Mouse (Mus musculus): Measurements from ENCODE around the gene Rhoa. TPM values are rescaled to one million over a fixed set of nuclear protein-coding genes. Genes with fewer than 3 reads are reported as not detected.
A peak's percentile ranks its signal among the peaks of the same experiment; 100 is the strongest.

The Rhoa gene
- total RNA-seq, 4 experiments from 2014 or later: 196 to 229 (median 224) TPM

DNA sequence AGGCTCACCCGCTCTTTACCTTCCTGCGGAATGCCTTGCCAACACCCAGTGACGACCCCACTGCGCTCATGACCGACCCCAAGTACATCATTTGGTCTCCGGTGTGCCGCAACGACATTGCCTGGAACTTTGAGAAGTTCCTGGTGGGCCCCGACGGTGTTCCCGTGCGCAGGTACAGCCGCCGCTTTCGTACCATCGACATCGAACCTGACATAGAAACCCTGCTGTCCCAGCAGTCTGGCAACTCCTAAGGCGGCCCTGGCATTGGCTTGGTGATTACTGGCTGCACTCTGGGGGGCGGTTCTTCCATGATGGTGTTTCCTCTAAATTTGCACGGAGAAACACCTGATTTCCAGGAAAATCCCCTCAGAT is 33.9 kb downstream of the Rhoa start:
- peak; percentile 13 for DNase-seq (ENCODE audit: low spot score)

DNA sequence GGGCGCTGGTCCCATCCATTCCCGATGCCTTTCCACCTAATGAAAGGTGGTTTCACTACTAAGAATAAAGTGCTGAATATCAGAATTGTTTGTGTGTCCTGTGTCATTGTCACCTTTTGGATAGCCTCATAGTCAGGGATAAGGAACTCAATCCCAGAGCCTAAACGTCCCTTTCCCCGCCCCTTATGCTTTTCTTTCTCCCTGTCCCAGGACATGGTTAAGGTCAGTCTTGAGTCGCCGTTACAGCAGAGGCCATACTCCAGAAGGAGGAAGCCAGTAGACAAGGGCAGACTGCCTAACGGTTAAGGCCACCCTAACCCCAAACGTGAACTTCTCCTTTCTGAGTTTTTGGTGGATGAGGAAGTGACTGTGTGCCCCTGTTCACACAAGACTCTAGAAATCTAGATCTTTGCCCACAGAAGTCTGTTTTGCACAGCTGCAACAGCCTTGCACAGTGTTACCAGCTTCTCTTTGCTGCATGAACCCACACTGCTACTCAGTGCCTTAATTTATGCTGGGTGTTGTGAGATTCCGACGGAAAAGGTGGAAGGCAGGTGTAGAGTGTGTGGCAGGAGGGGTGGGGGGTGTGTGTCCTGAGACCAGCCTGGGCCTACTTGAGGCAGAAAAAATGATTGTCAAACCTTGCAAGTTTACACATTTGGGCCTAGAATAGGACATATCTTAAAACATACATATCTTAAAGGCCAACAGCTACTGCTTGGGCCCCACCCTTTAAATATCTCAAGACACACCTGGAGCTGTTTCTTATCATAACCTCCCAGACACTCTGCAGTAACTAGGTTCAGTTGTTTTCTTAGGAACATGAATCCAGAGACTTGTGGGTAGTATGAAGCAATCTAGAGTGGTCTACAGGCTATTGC is 34.6 kb downstream of the Rhoa start:
- DNase-seq (ENCODE audit: low spot score): peak; percentile 38

DNA sequence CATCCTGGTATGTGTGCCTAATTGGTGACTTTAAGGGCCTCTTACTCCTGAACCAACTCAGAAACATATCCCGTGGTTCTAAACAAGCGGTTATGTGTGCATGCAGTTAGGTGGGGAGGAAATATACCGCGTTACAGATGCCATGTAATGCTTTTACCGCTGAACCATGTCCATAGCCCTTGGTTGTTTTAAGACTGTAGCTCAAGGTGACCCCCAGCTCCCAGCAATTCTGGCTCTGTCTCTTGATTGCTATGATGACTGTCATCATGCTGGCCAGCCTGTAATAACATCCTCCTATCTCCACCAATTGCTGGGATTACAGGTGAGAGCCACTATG is 35.2 kb downstream of the Rhoa start:
- DNase-seq (ENCODE audit: low spot score): no peak

DNA sequence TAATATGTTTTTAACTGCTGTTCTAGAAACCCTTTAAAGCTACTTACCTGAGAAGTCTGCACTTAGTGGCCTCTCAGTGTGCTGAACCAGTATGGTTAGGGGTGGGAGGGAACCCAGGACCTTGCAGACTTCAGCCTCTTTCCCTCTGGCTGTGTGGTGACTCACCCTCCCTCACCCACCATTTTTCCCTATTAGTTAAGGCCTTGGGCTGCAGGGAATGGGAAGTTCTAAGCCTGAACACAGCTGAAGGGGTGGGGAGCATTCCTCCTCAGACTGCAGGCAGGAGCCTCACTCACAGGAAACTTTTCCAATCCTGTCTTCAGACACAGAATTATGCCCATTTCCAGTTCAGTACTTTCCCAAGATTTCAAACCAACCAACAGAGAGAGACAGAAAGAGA is 35.9 kb downstream of the Rhoa start:
- no peak for DNase-seq (ENCODE audit: low spot score)

DNA sequence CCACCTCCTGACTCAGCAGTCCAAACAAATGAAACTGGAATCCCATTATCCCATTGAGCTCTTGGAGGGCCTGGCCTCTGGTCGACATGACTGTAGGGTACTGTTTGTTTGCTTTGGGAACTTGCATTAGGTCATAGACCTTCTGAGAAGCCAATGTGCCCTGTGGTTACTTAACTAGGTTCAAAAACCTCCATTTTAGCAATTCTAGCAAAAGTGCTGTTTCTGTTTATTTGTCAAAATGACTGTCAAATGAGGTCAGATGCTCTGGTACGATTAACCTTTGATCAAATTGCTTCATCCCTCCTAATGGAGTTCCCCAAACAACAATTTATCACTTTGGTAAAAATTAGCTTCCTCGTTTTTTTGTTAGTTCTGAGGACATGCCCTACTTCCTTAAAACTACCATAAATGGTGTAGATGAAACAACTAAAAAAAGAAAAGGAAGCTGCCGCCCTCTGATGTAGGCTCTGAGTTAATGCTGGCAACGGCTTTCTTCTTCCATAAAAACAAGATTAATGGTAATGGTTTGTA is 36.4 kb downstream of the Rhoa start:
- DNase-seq (ENCODE audit: low spot score): peak; percentile 33

DNA sequence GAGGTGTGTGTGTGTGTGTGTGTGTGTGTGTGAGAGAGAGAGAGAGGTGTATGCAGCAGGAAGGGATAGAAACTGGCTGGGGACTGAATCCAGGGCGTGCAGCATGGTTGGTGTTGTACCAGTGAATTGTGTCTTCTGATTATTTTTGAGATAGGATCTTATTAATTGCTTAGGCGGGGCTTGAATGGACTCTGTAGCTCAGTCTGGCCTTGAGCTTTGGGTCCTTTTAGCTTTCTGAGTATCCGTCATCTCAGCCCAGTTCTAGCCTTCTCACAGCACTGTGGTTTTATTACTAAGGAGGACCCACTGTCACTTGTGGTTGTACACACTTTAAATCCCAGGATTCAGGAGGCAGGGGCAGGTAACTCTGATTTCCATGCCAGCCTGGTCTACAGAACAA is 37.4 kb downstream of the Rhoa start:
- DNase-seq (ENCODE audit: low spot score): no peak

DNA sequence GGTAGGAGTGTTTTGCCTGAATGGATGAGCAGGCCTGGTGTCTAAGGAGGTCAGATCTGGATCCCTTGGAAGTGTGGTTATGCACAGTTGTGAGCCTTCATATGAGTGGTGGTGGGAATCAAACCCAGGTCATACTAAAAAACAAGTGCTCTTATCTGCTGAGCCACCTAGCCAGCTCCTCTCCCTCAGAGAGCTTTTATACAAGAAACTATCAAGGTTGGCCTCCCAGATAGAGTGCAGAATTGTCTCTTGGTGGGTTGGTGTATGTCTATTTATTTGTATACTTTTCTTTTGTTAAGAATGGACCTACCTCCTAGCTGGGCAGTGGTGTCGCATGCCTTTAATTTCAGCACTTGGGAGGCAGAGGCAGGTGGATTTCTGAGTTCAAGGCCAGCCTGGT is 37.9 kb downstream of the Rhoa start:
- no peak for DNase-seq (ENCODE audit: low spot score)

DNA sequence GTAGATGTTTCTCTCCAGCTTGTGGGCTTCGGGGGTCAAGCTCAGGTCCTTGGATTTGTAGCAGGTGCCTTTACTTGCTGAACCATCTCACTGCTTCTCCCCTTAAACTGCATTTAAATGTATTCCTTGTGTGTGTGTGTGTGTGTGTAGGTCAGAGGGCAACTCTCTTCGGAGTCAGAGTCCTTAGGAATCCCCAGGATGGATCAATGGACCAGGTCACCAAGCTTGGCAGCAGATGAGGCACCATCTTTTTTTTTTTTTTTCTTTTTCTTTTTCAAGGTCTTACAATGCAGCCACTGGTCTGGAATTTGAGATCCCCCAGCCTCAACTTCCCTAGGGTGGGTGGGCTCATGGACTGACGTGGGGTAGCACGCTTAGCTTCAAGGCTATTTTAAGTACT is 38.5 kb downstream of the Rhoa start:
- DNase-seq (ENCODE audit: low spot score): no peak

DNA sequence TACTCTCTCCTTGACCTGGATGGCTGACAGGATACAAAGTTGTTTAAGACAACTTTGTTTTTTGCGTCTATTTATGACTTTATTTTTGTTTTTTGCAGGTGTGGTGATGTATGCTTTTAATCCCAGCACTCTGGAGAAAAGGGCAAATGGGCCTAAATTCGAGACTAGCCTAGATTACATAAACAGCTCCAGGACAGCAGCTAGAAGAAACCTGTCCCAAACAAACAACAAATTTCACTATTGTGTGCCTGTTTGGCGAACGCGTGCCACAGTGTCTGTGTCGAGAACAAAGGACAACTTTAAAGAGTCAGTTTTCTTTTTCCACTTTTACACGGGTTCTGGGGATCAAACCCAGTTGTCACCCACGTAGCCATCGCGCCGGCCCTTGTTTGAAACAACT is 41.1 kb downstream of the Rhoa start:
- no peak for DNase-seq (ENCODE audit: low spot score)

DNA sequence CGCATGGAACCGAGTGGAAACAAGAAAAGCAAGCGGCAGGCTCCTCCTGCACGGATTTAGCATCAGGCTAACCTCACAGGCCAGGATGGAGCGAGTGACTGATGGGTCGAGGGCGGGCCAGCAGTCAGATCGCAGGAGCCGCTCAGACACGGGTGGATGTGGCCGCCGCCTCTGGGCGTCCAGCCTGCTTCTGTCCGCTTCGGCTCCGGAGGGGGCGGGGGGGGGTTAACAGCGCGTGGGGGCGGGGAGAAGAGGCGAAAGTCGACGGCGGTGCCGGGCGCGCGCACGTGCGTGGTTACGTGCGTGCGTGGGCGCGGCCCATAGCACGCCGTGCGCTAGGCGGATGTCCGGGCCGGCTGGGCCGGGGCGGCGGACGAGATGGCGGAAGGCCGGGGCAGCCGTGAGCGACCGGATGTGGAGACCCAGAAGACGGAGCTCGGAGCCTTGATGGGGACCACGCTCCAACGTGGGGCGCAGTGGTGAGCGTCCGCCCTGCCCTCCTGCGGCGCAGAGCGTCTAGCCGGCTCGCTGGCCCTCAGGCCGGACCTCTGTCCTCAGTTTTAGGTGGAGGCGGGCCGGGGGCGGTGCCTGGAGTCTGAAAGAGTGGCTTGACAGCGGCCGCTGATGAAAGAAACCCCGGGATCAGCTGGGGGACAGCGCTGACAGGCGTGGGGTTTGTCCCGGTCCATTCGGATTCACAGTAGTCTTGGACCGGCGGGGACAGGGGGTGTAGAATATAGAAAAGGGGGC is 41.8 kb downstream of the Rhoa start, which contains the start of gene Usp4:
TSS of gene Usp4 (plus strand) at position 314 of the 750 bp plus-strand sequence.
- DNase-seq (ENCODE audit: low spot score): peak; percentile 82

DNA sequence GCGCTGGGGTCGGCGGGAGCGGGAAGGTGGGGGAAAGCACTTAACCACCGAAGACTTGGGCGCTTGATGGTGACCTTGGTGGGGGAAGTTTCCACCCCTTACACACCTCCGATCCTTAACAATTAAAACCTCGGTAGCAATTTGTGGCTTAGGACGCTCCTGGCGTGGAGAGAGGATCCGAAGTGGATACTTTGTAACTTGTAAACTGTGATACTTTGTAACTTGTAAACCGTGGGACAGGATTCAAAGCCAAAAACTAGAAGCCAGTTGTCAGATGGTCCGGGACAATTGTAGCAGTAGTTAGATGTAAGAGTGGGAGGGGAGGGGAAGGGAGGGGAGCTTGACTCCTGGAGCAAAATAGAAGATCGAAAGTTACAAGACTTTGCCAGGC is 42.4 kb downstream of the Rhoa start:
- no peak for DNase-seq (ENCODE audit: low spot score)

DNA sequence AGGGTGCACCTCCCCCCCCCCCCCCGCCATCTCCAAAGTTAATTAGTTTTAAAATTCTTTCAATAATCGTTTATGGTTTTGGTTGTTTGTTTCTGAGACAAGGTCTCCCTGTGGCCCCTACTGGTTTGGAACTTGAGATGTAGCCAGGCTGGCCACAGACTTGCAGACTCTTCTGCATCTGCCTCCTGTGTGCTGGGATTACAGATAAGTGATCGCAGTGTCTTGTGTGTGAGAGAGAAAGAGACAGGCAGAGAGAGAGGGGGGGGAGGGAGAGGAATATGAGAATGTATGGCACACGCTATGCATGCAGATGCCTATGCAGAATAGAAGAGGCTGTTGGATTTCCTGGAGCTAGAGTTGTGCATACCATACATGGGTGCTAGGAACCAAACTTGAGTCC is 43.8 kb downstream of the Rhoa start:
- DNase-seq (ENCODE audit: low spot score): no peak

DNA sequence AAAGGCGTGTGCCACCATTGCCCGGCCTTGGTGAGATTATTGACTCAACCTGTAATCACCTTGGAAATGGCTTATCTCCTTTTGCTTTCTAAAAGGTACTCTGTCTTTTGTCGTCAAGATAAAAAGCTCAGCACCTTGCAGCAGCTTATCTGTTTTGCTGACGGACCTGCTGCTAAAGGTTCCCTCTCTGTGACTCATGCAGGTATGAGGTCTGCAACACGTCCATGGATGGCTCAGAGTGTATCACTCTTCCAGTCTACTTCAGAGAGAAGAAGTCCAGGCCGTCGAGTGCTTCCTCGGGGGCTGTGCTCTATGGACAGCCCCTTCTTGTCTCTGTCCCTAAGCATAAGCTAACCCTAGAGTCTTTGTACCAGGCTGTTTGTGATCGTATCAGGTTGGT is 72.3 kb downstream of the Rhoa start:
- no peak for DNase-seq (ENCODE audit: low spot score)

DNA sequence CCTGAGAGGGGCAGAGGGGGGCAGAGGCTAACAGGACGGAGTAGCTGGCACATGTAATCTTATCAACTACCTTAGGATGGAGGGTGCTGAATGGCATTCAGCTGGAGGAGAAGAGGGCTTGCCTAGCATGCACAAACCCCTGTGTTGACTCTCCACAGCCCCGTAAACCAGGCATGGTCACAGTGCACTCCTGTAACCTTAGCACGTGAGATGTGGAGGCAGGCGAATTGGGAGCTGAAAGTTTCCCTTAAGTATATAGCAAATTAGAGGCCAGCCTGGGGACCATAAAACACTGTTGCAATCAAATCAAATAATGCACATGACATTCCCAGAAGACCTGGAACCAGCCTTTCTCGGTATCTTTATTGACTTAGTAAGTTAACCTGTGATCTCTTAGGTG is 72.8 kb downstream of the Rhoa start:
- DNase-seq (ENCODE audit: low spot score): no peak

DNA sequence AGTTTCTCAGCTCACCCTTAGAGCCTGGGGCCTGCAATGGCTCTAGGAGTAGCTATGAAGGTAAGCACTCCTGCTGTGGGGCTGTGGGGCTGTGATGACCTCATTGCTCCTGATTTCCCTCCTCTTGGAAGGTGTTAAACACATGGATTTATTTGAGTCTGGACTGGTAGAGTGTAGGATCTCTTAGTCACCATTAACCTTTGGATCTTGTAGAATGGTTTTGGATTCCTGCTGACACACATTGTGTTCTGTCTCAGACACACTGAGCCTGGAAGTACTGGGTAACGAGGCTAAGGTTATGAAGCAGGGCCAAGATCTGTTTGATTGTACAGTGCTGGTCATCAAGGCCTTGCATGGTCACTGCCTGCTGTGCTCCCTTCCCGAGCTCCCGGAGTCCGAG is 73.4 kb downstream of the Rhoa start:
- DNase-seq (ENCODE audit: low spot score): no peak

DNA sequence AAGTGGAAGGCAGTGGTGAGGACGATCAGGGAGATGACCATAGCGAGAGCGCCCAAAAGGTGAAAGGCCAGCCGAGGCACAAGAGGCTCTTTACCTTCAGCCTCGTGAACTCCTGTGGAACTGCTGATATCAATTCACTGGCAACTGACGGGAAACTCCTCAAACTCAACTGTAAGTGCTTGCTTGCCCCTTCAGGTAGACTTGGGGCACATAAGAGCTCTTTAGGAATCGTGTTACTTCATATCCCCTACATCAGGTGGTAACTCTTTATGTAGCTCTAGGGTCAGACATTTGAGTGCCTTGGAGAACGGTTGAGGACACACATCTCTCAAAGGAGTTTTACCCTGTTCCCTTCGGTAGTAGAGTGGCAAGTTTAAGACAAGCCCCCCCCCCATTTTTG is 75.5 kb downstream of the Rhoa start:
- DNase-seq (ENCODE audit: low spot score): no peak

DNA sequence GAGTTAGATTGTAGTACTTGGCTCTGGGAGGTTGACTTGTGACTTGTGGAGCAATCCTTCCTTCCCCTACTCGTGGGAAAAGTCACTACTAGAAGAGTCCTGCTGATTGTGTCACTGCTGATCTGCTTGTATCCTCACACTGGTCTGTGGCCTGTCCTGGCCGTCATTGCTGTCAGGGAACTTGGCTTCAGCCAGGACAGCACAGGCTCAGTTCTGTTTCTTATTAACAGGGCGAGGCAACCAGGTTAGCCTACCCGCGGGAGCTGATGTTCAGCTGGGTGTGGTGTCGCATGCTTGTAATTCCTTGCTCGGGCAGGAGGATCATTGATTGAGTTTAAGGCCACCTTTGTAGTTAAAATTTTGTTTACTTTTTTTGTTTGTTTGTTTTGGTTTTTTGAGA is 79.1 kb downstream of the Rhoa start:
- DNase-seq (ENCODE audit: low spot score): no peak

DNA sequence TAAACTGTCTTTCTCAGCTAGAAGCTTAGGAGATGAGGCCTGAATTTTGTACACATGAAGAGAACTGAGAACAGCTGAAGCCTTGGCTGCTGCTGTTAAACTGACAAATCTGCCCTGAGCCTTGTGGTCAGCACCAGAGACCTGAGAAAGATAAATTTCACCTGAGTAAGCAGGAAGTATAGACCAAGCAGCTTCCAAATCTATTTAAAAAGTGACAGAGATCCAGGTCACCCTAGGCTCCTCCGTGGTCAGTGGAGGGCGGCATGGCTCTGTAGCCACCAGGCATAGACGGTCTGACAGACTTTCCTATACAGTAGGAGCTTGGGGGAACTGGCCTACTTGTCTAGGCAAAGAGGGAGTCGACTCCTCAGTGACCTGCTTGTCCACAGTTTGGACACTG is 80.9 kb downstream of the Rhoa start:
- DNase-seq (ENCODE audit: low spot score): no peak

Other genes starting within 250 kb of the Rhoa start
- under 1 TPM in 1 of 4 experiments, not detected in 3; 0.14 TPM for gene Mst1, start 225.7 kb upstream of the Rhoa start, total RNA-seq (2022)
- 100 to 1,000 TPM; 103 to 132 (median 110) TPM for gene Rnf123, start 222.8 kb upstream of the Rhoa start, total RNA-seq (2022)
- 10 to 100 TPM; 38.5 to 49.0 (median 44.9) TPM for gene Apeh, start 211.5 kb upstream of the Rhoa start, total RNA-seq (2022)
- under 1 TPM; 0.05 to 0.06 (median 0.06) TPM for gene Bsn, start 115.7 kb upstream of the Rhoa start, total RNA-seq (2022)
- 100 to 1,000 TPM; 291 to 330 (median 302) TPM for gene Dag1, start 42.2 kb upstream of the Rhoa start, total RNA-seq (2022)
- 10 to 100 TPM; 23.0 to 32.5 (median 28.5) TPM for gene Nicn1, start 15.7 kb upstream of the Rhoa start, total RNA-seq (2022)
- gene Amt, start 9.3 kb upstream of the Rhoa start, total RNA-seq (2022): 1 to 10 TPM; 3.8 to 6.5 (median 4.9) TPM
- gene Tcta, start within 50 bp of the Rhoa start, total RNA-seq (2022): 10 to 100 TPM; 66.6 to 85.9 (median 81.5) TPM
- gene Gpx1, start 32.8 kb downstream of the Rhoa start, total RNA-seq (2022): 100 to 1,000 TPM in 1 of 4 experiments, 10 to 100 TPM in 3; 67.6 to 101 (median 81.7) TPM
- 10 to 100 TPM; 77.0 to 83.3 (median 79.8) TPM for gene Usp4, start 41.7 kb downstream of the Rhoa start, total RNA-seq (2022)
- gene 1700102P08Rik, start 86.7 kb downstream of the Rhoa start, total RNA-seq (2022): 1 to 10 TPM in 2 of 4 experiments, under 1 TPM in 2; 0.73 to 1.5 (median 1.1) TPM
- gene Ccdc36, start 122.4 kb downstream of the Rhoa start, total RNA-seq (2022): not detected
- not detected for gene BC048562, start 130.4 kb downstream of the Rhoa start, total RNA-seq (2022)
- 10 to 100 TPM; 21.3 to 28.3 (median 26.7) TPM for gene Ccdc71, start 154.4 kb downstream of the Rhoa start, total RNA-seq (2022)
- 1 to 10 TPM; 3.9 to 6.7 (median 5.8) TPM for gene Klhdc8b, start 155.5 kb downstream of the Rhoa start, total RNA-seq (2022)
- 100 to 1,000 TPM; 342 to 366 (median 351) TPM for gene Lamb2, start 173.6 kb downstream of the Rhoa start, total RNA-seq (2022)
- gene Usp19, start 184.5 kb downstream of the Rhoa start, total RNA-seq (2022): 100 to 1,000 TPM in 3 of 4 experiments, 10 to 100 TPM in 1; 92.9 to 109 (median 102) TPM
- 10 to 100 TPM; 76.7 to 84.2 (median 80.1) TPM for gene Qars, start 201.6 kb downstream of the Rhoa start, total RNA-seq (2022)
- 10 to 100 TPM; 55.6 to 70.2 (median 61.7) TPM for gene Qrich1, start 210.7 kb downstream of the Rhoa start, total RNA-seq (2022)